ENCODE assay signal across 19 mouse cellular contexts in genomic region chr10:108868136-108868535, GRCm38 (mm10).
DNase-seq lines count a peak whose midpoint lies in the region; TF ChIP-seq lines count a peak whose summit lies in the region.
"Had no signal": no experiment of that assay in that cellular context is flagged by ENCODE, and none has a peak within 500 bp of the region (broad histone marks: within the 10 kb centered on the region; RNA-seq: fewer than 3 reads in every experiment).

No protein-coding gene starts in this region.

- TF ChIP-seq CTCF in layer of hippocampus, adult 2 months (conservative IDR thresholded peaks at IDR 0.05), result no peak

- peak overlapping the region; percentile 53; the same call in 1 of the 2 replicates for H3K27ac ChIP-seq in layer of hippocampus, adult 2 months
- H3K27ac ChIP-seq: embryonic facial prominence, embryonic 15.5 days; hindbrain, embryonic 13.5 days had no signal

- DNase-seq in gastrocnemius, adult 18-20 months (ENCODE audit: low spot score), result peak; percentile 39
- DNase-seq in gastrocnemius, postnatal 4 days (ENCODE audit: low spot score in 2 of 2), result no peak
- DNase-seq in layer of hippocampus, adult 2 months (ENCODE audit: low spot score in 2 of 2), result no peak
- DNase-seq in layer of hippocampus, adult 8-10 months (ENCODE audit: low spot score in 2 of 2), result no peak
- peak; percentile 40 to 73 for DNase-seq in cerebellum, postnatal 14 days
- peak; percentile 67 for DNase-seq in skeletal muscle tissue, adult 2 months (ENCODE audit: low read depth, low spot score)
- DNase-seq in neural tube, embryonic 10.5 days (ENCODE audit: extremely low spot score, low spot score), result no peak
- no peak for DNase-seq in testis, postnatal 14 days (ENCODE audit: low spot score)
- DNase-seq: adrenal gland, adult 8-10 months; embryo, embryonic 11 days; kidney, postnatal 4 days; layer of hippocampus, postnatal 36 days; left cerebral cortex, postnatal 4 days; lung, adult 18-20 months; lung, postnatal 36 days; right cerebral cortex, postnatal 25 days; thymus, adult 18-20 months had no signal

- H3K4me3 ChIP-seq in layer of hippocampus, adult 2 months, result no peak overlapping the region
- H3K4me3 ChIP-seq: embryonic facial prominence, embryonic 15.5 days; hindbrain, embryonic 13.5 days had no signal

Comparison
In these comparisons a context has a peak if more than half of its experiments do, and no peak if none do; other contexts are left out.
1. DNase-seq: peak in gastrocnemius, adult 18-20 months (single experiment), cerebellum, postnatal 14 days (2 of 2) and skeletal muscle tissue, adult 2 months (single experiment); none in gastrocnemius, postnatal 4 days (0 of 2), layer of hippocampus, adult 2 months (0 of 2), layer of hippocampus, adult 8-10 months (0 of 2), neural tube, embryonic 10.5 days (single experiment) and testis, postnatal 14 days (single experiment).